In genomic region chr13:95584898-95585297, GRCm38 (mm10) we compare ENCODE assay signal across 16 mouse cellular contexts. TPM values are rescaled to one million over a fixed set of nuclear protein-coding genes. Genes with fewer than 3 reads are reported as not detected.
"Had no signal": no experiment of that assay in that cellular context is flagged by ENCODE, and none has a peak within 500 bp of the region (broad histone marks: within the 10 kb centered on the region; RNA-seq: fewer than 3 reads in every experiment).

No protein-coding gene starts in this region.

- DNase-seq: kidney, postnatal 14 days; layer of hippocampus, postnatal 36 days; liver; liver, embryonic 13.5 days; liver, postnatal 0 days; lung, postnatal 14 days; right cerebral cortex, adult 18-20 months; right cerebral cortex, postnatal 25 days; thymus, postnatal 36 days had no signal

- H3K27me3 ChIP-seq: limb, embryonic 12.5 days; lung, embryonic 15.5 days; midbrain, embryonic 12.5 days; neural tube, embryonic 15.5 days had no signal

- H3K9me3 ChIP-seq: limb, embryonic 12.5 days; liver, embryonic 13.5 days; lung, embryonic 15.5 days; midbrain, embryonic 12.5 days; neural tube, embryonic 15.5 days had no signal

- H3K4me2 ChIP-seq: limb, embryonic 12.5 days; liver, embryonic 13.5 days; lung, embryonic 15.5 days; midbrain, embryonic 12.5 days; neural tube, embryonic 15.5 days had no signal

- ATAC-seq: liver, postnatal 0 days had no signal

- H3K4me1 ChIP-seq: limb, embryonic 12.5 days; liver, embryonic 13.5 days had no signal

- H3K9ac ChIP-seq: limb, embryonic 12.5 days; liver, embryonic 13.5 days; liver, postnatal 0 days; lung, embryonic 15.5 days; midbrain, embryonic 12.5 days; neural tube, embryonic 15.5 days had no signal

- H3K4me3 ChIP-seq: limb, embryonic 12.5 days; liver, embryonic 13.5 days; lung, embryonic 15.5 days; megakaryocyte, embryonic 14.5 days; midbrain, embryonic 12.5 days; neural tube, embryonic 15.5 days had no signal

- H3K27ac ChIP-seq: limb, embryonic 12.5 days; liver, embryonic 13.5 days; lung, embryonic 15.5 days; macrophage; midbrain, embryonic 12.5 days; neural tube, embryonic 15.5 days had no signal

- H3K36me3 ChIP-seq: limb, embryonic 12.5 days; liver, embryonic 13.5 days; lung, embryonic 15.5 days; midbrain, embryonic 12.5 days; neural tube, embryonic 15.5 days had no signal

RNA-seq across cellular contexts. Expression of gene F2rl1, which starts 59.9 kb away (rescaled TPM):
- polyA plus RNA-seq: macrophage; neural tube, embryonic 11.5 days had no signal
